In genomic region chr4:66856992-66857391, GRCm38 (mm10) we compare ENCODE assay signal across 23 mouse cellular contexts. TPM values are rescaled to one million over a fixed set of nuclear protein-coding genes. Genes with fewer than 3 reads are reported as not detected.
DNase-seq lines count a peak whose midpoint lies in the region; ATAC-seq and TF ChIP-seq lines count a peak whose summit lies in the region.
"Had no signal": no experiment of that assay in that cellular context is flagged by ENCODE, and none has a peak within 500 bp of the region (broad histone marks: within the 10 kb centered on the region; RNA-seq: fewer than 3 reads in every experiment).

No protein-coding gene starts in this region.

- peak overlapping the region; percentile 57 for H3K27ac ChIP-seq in macrophage
- H3K27ac ChIP-seq in stomach, postnatal 0 days (replicated peaks): no peak overlapping the region
- no peak overlapping the region for H3K27ac ChIP-seq in embryonic facial prominence, embryonic 10.5 days (replicated peaks)
- no peak overlapping the region for H3K27ac ChIP-seq in intestine, postnatal 0 days (ENCODE audit: low read depth, low read length)
- H3K27ac ChIP-seq: embryonic facial prominence, embryonic 15.5 days; forebrain, embryonic 10.5 days; heart, embryonic 10.5 days; hindbrain, embryonic 12.5 days had no signal

- no peak overlapping the region for H3ac ChIP-seq in C2C12 (ENCODE audit: control insufficient read depth, insufficient read length, low read depth)

- no peak for TF ChIP-seq CTCF in C2C12 (IDR thresholded peaks at IDR 0.05; ENCODE audit: control insufficient read depth, insufficient read depth, insufficient read length)
- no peak for TF ChIP-seq CTCF in stomach, postnatal 0 days (IDR thresholded peaks at IDR 0.05; ENCODE audit: low read depth)
- TF ChIP-seq CTCF in intestine, postnatal 0 days (IDR thresholded peaks at IDR 0.05; ENCODE audit: low read depth): no peak

- H3K9me3 ChIP-seq in stomach, postnatal 0 days (ENCODE audit: control insufficient read depth, low read length): no peaks in the 10 kb centered on the region
- no peaks in the 10 kb centered on the region for H3K9me3 ChIP-seq in embryonic facial prominence, embryonic 10.5 days
- H3K9me3 ChIP-seq in intestine, postnatal 0 days (ENCODE audit: control insufficient read depth): no peaks in the 10 kb centered on the region
- H3K9me3 ChIP-seq: embryonic facial prominence, embryonic 15.5 days; forebrain, embryonic 10.5 days; heart, embryonic 10.5 days; hindbrain, embryonic 12.5 days had no signal

- H3K4me3 ChIP-seq in C2C12 (ENCODE audit: insufficient read depth, poor library complexity, severe bottlenecking): no peak overlapping the region
- H3K4me3 ChIP-seq in macrophage (ENCODE audit: inconsistent target): no peak overlapping the region
- H3K4me3 ChIP-seq in stomach, postnatal 0 days (ENCODE audit: low read depth, low read length): no peak overlapping the region
- H3K4me3 ChIP-seq in embryonic facial prominence, embryonic 10.5 days: no peak overlapping the region
- H3K4me3 ChIP-seq in intestine, postnatal 0 days (ENCODE audit: low read depth, low read length): no peak overlapping the region
- H3K4me3 ChIP-seq: embryonic facial prominence, embryonic 15.5 days; erythroblast, embryonic 14.5 days; forebrain, embryonic 10.5 days; heart, embryonic 10.5 days; hindbrain, embryonic 12.5 days had no signal

- H3K36me3 ChIP-seq in C2C12 (ENCODE audit: control insufficient read depth, insufficient read depth) (no peaks in the 10 kb centered on the region), macrophage (ENCODE audit: inconsistent target) (no peaks in the 10 kb centered on the region)
- H3K36me3 ChIP-seq in stomach, postnatal 0 days (ENCODE audit: control insufficient read depth, insufficient read depth, low read length): no peaks in the 10 kb centered on the region
- no peaks in the 10 kb centered on the region for H3K36me3 ChIP-seq in embryonic facial prominence, embryonic 10.5 days (replicated peaks)
- no peaks in the 10 kb centered on the region for H3K36me3 ChIP-seq in intestine, postnatal 0 days (ENCODE audit: control insufficient read depth, insufficient read depth)
- H3K36me3 ChIP-seq: embryonic facial prominence, embryonic 15.5 days; forebrain, embryonic 10.5 days; heart, embryonic 10.5 days; hindbrain, embryonic 12.5 days had no signal

- TF ChIP-seq EP300 in stomach, postnatal 0 days (optimal IDR thresholded peaks at IDR 0.05): no peak

- no peak overlapping the region for H3K9ac ChIP-seq in stomach, postnatal 0 days (ENCODE audit: low read length)
- H3K9ac ChIP-seq in intestine, postnatal 0 days (ENCODE audit: low read depth, low read length): no peak overlapping the region
- H3K9ac ChIP-seq: embryonic facial prominence, embryonic 15.5 days; hindbrain, embryonic 12.5 days had no signal

- no peaks in the 10 kb centered on the region for H3K79me3 ChIP-seq in C2C12 (ENCODE audit: low read depth)

- H3K27me3 ChIP-seq in C2C12 (ENCODE audit: control insufficient read depth, insufficient read depth, insufficient read length): no peaks in the 10 kb centered on the region
- no peaks in the 10 kb centered on the region for H3K27me3 ChIP-seq in stomach, postnatal 0 days (ENCODE audit: control insufficient read depth, insufficient read depth, low read length)
- no peaks in the 10 kb centered on the region for H3K27me3 ChIP-seq in embryonic facial prominence, embryonic 10.5 days (replicated peaks; ENCODE audit: low read depth, poor library complexity, severe bottlenecking)
- no peaks in the 10 kb centered on the region for H3K27me3 ChIP-seq in intestine, postnatal 0 days (replicated peaks; ENCODE audit: control insufficient read depth, insufficient read depth, low read length)
- H3K27me3 ChIP-seq: embryonic facial prominence, embryonic 15.5 days; hindbrain, embryonic 12.5 days had no signal

- WGBS in macrophage (ENCODE audit: missing documents): 17% methylated on average over 1 of the region's 1 CpGs
- 92% methylated on average over 1 of the region's 1 CpGs for WGBS in stomach, postnatal 0 days
- WGBS in embryonic facial prominence, embryonic 10.5 days: 91% methylated on average over 1 of the region's 1 CpGs
- 86% methylated on average over 1 of the region's 1 CpGs for WGBS in intestine, postnatal 0 days

- H3K4me1 ChIP-seq in stomach, postnatal 0 days (replicated peaks; ENCODE audit: control insufficient read depth, insufficient read depth): no peaks in the 10 kb centered on the region
- no peaks in the 10 kb centered on the region for H3K4me1 ChIP-seq in embryonic facial prominence, embryonic 10.5 days
- no peaks in the 10 kb centered on the region for H3K4me1 ChIP-seq in intestine, postnatal 0 days (replicated peaks; ENCODE audit: control insufficient read depth, insufficient read depth, low read length)
- H3K4me1 ChIP-seq: embryonic facial prominence, embryonic 15.5 days; forebrain, embryonic 10.5 days; heart, embryonic 10.5 days; hindbrain, embryonic 12.5 days had no signal

- ATAC-seq in stomach, postnatal 0 days (ENCODE audit: low FRiP score, low TSS enrichment): peak; percentile 75; the same call in 1 of the 2 replicates
- ATAC-seq in intestine, postnatal 0 days: no peak
- ATAC-seq: forebrain, embryonic 14.5 days; hindbrain, embryonic 16.5 days had no signal

- peak; percentile 34 for DNase-seq in lung, postnatal 36 days
- DNase-seq in lung, postnatal 10 days: no peak
- no peak for DNase-seq in stomach, postnatal 0 days (ENCODE audit: low spot score)
- no peak for DNase-seq in adrenal gland, postnatal 36 days
- no peak for DNase-seq in embryonic facial prominence, embryonic 10.5 days (ENCODE audit: low spot score)
- DNase-seq: adrenal gland, adult 8-10 months; cerebellum, adult 11-12 months; cerebellum, adult 9-11 months; cerebellum, postnatal 36 days; gastrocnemius, postnatal 36 days; heart, adult 18-20 months; heart, postnatal 10 days; heart, postnatal 4 days had no signal

- H3K79me2 ChIP-seq in C2C12 (ENCODE audit: control insufficient read depth, insufficient read depth) (no peaks in the 10 kb centered on the region), macrophage (ENCODE audit: inconsistent target) (no peaks in the 10 kb centered on the region)

- H3K4me2 ChIP-seq in stomach, postnatal 0 days (replicated peaks; ENCODE audit: low read depth): no peak overlapping the region
- no peak overlapping the region for H3K4me2 ChIP-seq in intestine, postnatal 0 days (replicated peaks; ENCODE audit: low read depth)
- H3K4me2 ChIP-seq: embryonic facial prominence, embryonic 15.5 days; hindbrain, embryonic 12.5 days had no signal

TF ChIP-seq in C2C12, 6 proteins besides CTCF, POLR2A, EP300 and RAD21:
- TF ChIP-seq USF1 (IDR thresholded peaks at IDR 0.05; ENCODE audit: low read depth) (no peak), CEBPB (IDR thresholded peaks at IDR 0.05; ENCODE audit: low read depth) (peak; percentile 14), MYOD1 (IDR thresholded peaks at IDR 0.05; ENCODE audit: control insufficient read depth, insufficient read length, low read depth) (no peak), MAX (IDR thresholded peaks at IDR 0.05) (no peak), MYOG (IDR thresholded peaks at IDR 0.05; ENCODE audit: control insufficient read depth, extremely low read depth, insufficient read length) (no peak), FOSL1 (IDR thresholded peaks at IDR 0.05; ENCODE audit: insufficient read depth, low read length, poor library complexity, severe bottlenecking) (no peak)

RNA-seq across cellular contexts. Expression of gene Tlr4, which starts 29.6 kb away (rescaled TPM):
- 3.3 TPM for polyA plus RNA-seq in C2C12 (2012; fragmentation: generic; extraction: Trizol)
- 100 to 1,000 TPM in 2 of 26 experiments, 10 to 100 TPM in 23, 1 to 10 TPM in 1; 9.3 to 130 (median 39.1) TPM for total RNA-seq in macrophage (2018; cell fraction: chromatin; rRNA removed)
- 100 to 1,000 TPM in 7 of 26 experiments, 10 to 100 TPM in 19; 36.3 to 139 (median 87.9) TPM for total RNA-seq in macrophage (2018; cell fraction: cytosol; rRNA removed)
- total RNA-seq in macrophage (2018; cell fraction: nucleus; rRNA removed): 100 to 1,000 TPM in 8 of 26 experiments, 10 to 100 TPM in 18; 45.3 to 156 (median 73.5) TPM
- 66.9 to 77.5 TPM (median 75.6 TPM) in 3 replicates for polyA plus RNA-seq in macrophage (2018)
- 3.4 and 3.6 TPM in 2 replicates for polyA plus RNA-seq in stomach, postnatal 0 days (2015; fragmentation: Nextera tagmentation; extraction: Ambion mirVana)
- 10 to 100 TPM in 1 of 2 experiments, 1 to 10 TPM in 1; 6.1 to 11.3 TPM for total RNA-seq in adrenal gland, postnatal 36 days (2021)
- polyA plus RNA-seq in embryonic facial prominence, embryonic 10.5 days (2016; fragmentation: Nextera tagmentation; extraction: Ambion mirVana): 0.93 and 1.3 TPM in 2 replicates
- 0.64 and 0.78 TPM in 2 replicates for polyA plus RNA-seq in intestine, postnatal 0 days (2015; fragmentation: Nextera tagmentation; extraction: Ambion mirVana)
- polyA plus RNA-seq: erythroblast, embryonic 14.5 days had no signal

Comparison
In these comparisons a context has a peak if more than half of its experiments do, and no peak if none do; other contexts are left out.
1. RNA of gene Tlr4, which starts 29.6 kb away (polyA plus RNA-seq): 66.9 to 77.5 TPM in macrophage; 3.4 to 3.6 TPM in stomach, postnatal 0 days, 3.3 TPM in C2C12 (single experiment), 0.93 to 1.3 TPM in embryonic facial prominence, embryonic 10.5 days and 0.64 to 0.78 TPM in intestine, postnatal 0 days; every median in the first group is over 10 times any median in the second.